Mouse (Mus musculus): ENCODE results near the gene Dock1. TPM values are rescaled to one million over a fixed set of nuclear protein-coding genes. Genes with fewer than 3 reads are reported as not detected.

The Dock1 gene
- polyA plus RNA-seq, 1 experiment from 2014 or later, result 29.3 TPM

GRCm38 (mm10) chr7:134772363-134772762 lies 101.9 kb downstream of the Dock1 start:
- WGBS, result 92% methylated on average over 7 of the region's 7 CpGs
- Histone ChIP-seq H3K9ac (no peak overlapping the region), H3K4me3 (no peak overlapping the region), H3K27me3 (no peaks in the 10 kb centered on the region), H3K4me2 (replicated peaks) (no peak overlapping the region), H3K9me3 (replicated peaks) (no peaks in the 10 kb centered on the region), H3K4me1 (peaks cover 20% of the 10 kb centered on the region), H3K27ac (no peak overlapping the region), H3K36me3 (peaks cover 21% of the 10 kb centered on the region; the same call in 1 of the 2 replicates)
- ATAC-seq (ENCODE audit: low FRiP score), result no peak

GRCm38 (mm10) chr7:134772867-134773590 lies 102.6 kb downstream of the Dock1 start:
- peaks cover 20% of the 10 kb centered on the region for H3K4me1 ChIP-seq
- H3K27me3 ChIP-seq, result no peaks in the 10 kb centered on the region
- H3K27ac ChIP-seq, result no peak overlapping the region
- no peaks in the 10 kb centered on the region for H3K9me3 ChIP-seq (replicated peaks)
- 84% methylated on average over 15 of the region's 15 CpGs for WGBS
- no peak overlapping the region for H3K4me2 ChIP-seq (replicated peaks)
- no peak overlapping the region for H3K4me3 ChIP-seq
- ATAC-seq (ENCODE audit: low FRiP score), result no peak
- H3K9ac ChIP-seq, result no peak overlapping the region
- H3K36me3 ChIP-seq, result peaks cover 15% of the 10 kb centered on the region; the same call in 1 of the 2 replicates

- ATAC-seq (ENCODE audit: low FRiP score), result peak; percentile 32
- peaks cover 14% of the 10 kb centered on the region; the same call in 1 of the 2 replicates for H3K36me3 ChIP-seq
- 87% methylated on average over 6 of the region's 6 CpGs for WGBS
- H3K9me3 ChIP-seq (replicated peaks), result no peaks in the 10 kb centered on the region
- H3K27ac ChIP-seq, result peak overlapping the region; percentile 69; the same call in 1 of the 2 replicates
- H3K27me3 ChIP-seq, result no peaks in the 10 kb centered on the region
- H3K4me2 ChIP-seq (replicated peaks), result no peak overlapping the region
- no peak overlapping the region for H3K9ac ChIP-seq
- H3K4me3 ChIP-seq, result no peak overlapping the region
- peaks cover 20% of the 10 kb centered on the region for H3K4me1 ChIP-seq
Measured at GRCm38 (mm10) chr7:134773761-134774415, 103.4 kb downstream of the Dock1 start.

GRCm38 (mm10) chr7:134774468-134775162 lies 104.2 kb downstream of the Dock1 start:
- no peak overlapping the region for H3K4me3 ChIP-seq
- no peaks in the 10 kb centered on the region for H3K27me3 ChIP-seq
- H3K27ac ChIP-seq, result peak overlapping the region; percentile 69
- peak; percentile 78 for ATAC-seq (ENCODE audit: low FRiP score)
- 0 out of 2 replicates have a peak, but pooled peaks cover 9% of the 10 kb centered on the region for H3K36me3 ChIP-seq
- H3K9me3 ChIP-seq (replicated peaks), result no peaks in the 10 kb centered on the region
- 60% methylated on average over 6 of the region's 6 CpGs for WGBS
- no peak overlapping the region for H3K9ac ChIP-seq
- peak overlapping the region; percentile 1; the same call in 1 of the 2 replicates for H3K4me2 ChIP-seq (replicated peaks)
- peaks cover 20% of the 10 kb centered on the region for H3K4me1 ChIP-seq

- 89% methylated on average over 10 of the region's 10 CpGs for WGBS
- peaks cover 20% of the 10 kb centered on the region for H3K4me1 ChIP-seq
- H3K9me3 ChIP-seq (replicated peaks), result no peaks in the 10 kb centered on the region
- no peaks in the 10 kb centered on the region for H3K27me3 ChIP-seq
- no peak overlapping the region for H3K27ac ChIP-seq
- no peak for ATAC-seq (ENCODE audit: low FRiP score)
- H3K9ac ChIP-seq, result no peak overlapping the region
- no peak overlapping the region for H3K4me2 ChIP-seq (replicated peaks)
- H3K36me3 ChIP-seq, result 0 out of 2 replicates have a peak, but pooled peaks cover 8% of the 10 kb centered on the region
- H3K4me3 ChIP-seq, result no peak overlapping the region
Measured at GRCm38 (mm10) chr7:134775671-134776070, 105.2 kb downstream of the Dock1 start.

- H3K4me2 ChIP-seq (replicated peaks), result no peak overlapping the region
- H3K27me3 ChIP-seq, result no peaks in the 10 kb centered on the region
- H3K9ac ChIP-seq, result no peak overlapping the region
- no peak overlapping the region for H3K27ac ChIP-seq
- ATAC-seq (ENCODE audit: low FRiP score), result no peak
- 89% methylated on average over 6 of the region's 6 CpGs for WGBS
- H3K4me1 ChIP-seq, result peaks cover 20% of the 10 kb centered on the region
- no peaks in the 10 kb centered on the region for H3K9me3 ChIP-seq (replicated peaks)
- 0 out of 2 replicates have a peak, but pooled peaks cover 1% of the 10 kb centered on the region for H3K36me3 ChIP-seq
- H3K4me3 ChIP-seq, result no peak overlapping the region
Measured at GRCm38 (mm10) chr7:134776306-134776705, 105.9 kb downstream of the Dock1 start.

- Histone ChIP-seq H3K4me3 (no peak overlapping the region), H3K27me3 (no peaks in the 10 kb centered on the region), H3K4me2 (replicated peaks) (no peak overlapping the region), H3K36me3 (no peaks in the 10 kb centered on the region), H3K9me3 (replicated peaks) (no peaks in the 10 kb centered on the region), H3K4me1 (peaks cover 7% of the 10 kb centered on the region; the same call in 1 of the 2 replicates), H3K9ac (no peak overlapping the region), H3K27ac (no peak overlapping the region)
- WGBS, result 96% methylated on average over 3 of the region's 3 CpGs
- no peak for ATAC-seq (ENCODE audit: low FRiP score)
Measured at GRCm38 (mm10) chr7:134779761-134780160, 109.3 kb downstream of the Dock1 start.

- Histone ChIP-seq H3K27me3 (no peaks in the 10 kb centered on the region), H3K27ac (no peak overlapping the region), H3K36me3 (no peaks in the 10 kb centered on the region), H3K4me2 (replicated peaks) (no peak overlapping the region), H3K9ac (no peak overlapping the region), H3K9me3 (replicated peaks) (no peaks in the 10 kb centered on the region), H3K4me1 (no peaks in the 10 kb centered on the region), H3K4me3 (no peak overlapping the region)
- ATAC-seq (ENCODE audit: low FRiP score), result no peak
- 85% methylated on average over 4 of the region's 4 CpGs for WGBS
Measured at GRCm38 (mm10) chr7:134787110-134787509, 116.7 kb downstream of the Dock1 start.

GRCm38 (mm10) chr7:134794889-134795288 lies 124.4 kb downstream of the Dock1 start:
- ATAC-seq (ENCODE audit: low FRiP score), result no peak
- no peak overlapping the region for H3K9ac ChIP-seq
- H3K27ac ChIP-seq, result no peak overlapping the region
- H3K4me1 ChIP-seq, result no peaks in the 10 kb centered on the region
- H3K4me3 ChIP-seq, result no peak overlapping the region
- H3K27me3 ChIP-seq, result no peaks in the 10 kb centered on the region
- no peak overlapping the region for H3K4me2 ChIP-seq (replicated peaks)
- WGBS, result 83% methylated on average over 3 of the region's 3 CpGs
- no peaks in the 10 kb centered on the region for H3K9me3 ChIP-seq (replicated peaks)
- H3K36me3 ChIP-seq, result no peaks in the 10 kb centered on the region

GRCm38 (mm10) chr7:134800079-134800478 lies 129.6 kb downstream of the Dock1 start:
- 0 out of 2 replicates have a peak, but pooled peaks cover 4% of the 10 kb centered on the region for H3K36me3 ChIP-seq
- no peak for ATAC-seq (ENCODE audit: low FRiP score)
- 81% methylated on average over 4 of the region's 4 CpGs for WGBS
- no peak overlapping the region for H3K27ac ChIP-seq
- H3K4me2 ChIP-seq (replicated peaks), result no peak overlapping the region
- no peak overlapping the region for H3K4me3 ChIP-seq
- no peak overlapping the region for H3K9ac ChIP-seq
- H3K27me3 ChIP-seq, result no peaks in the 10 kb centered on the region
- H3K4me1 ChIP-seq, result no peaks in the 10 kb centered on the region
- no peaks in the 10 kb centered on the region for H3K9me3 ChIP-seq (replicated peaks)

- no peaks in the 10 kb centered on the region for H3K27me3 ChIP-seq
- H3K9ac ChIP-seq, result no peak overlapping the region
- no peak for ATAC-seq (ENCODE audit: low FRiP score)
- H3K9me3 ChIP-seq (replicated peaks), result no peaks in the 10 kb centered on the region
- 0 out of 2 replicates have a peak, but pooled peaks cover 4% of the 10 kb centered on the region for H3K36me3 ChIP-seq
- H3K27ac ChIP-seq, result no peak overlapping the region
- H3K4me2 ChIP-seq (replicated peaks), result no peak overlapping the region
- no peak overlapping the region for H3K4me3 ChIP-seq
- 81% methylated on average over 4 of the region's 4 CpGs for WGBS
- H3K4me1 ChIP-seq, result no peaks in the 10 kb centered on the region
Measured at GRCm38 (mm10) chr7:134804422-134804821, 134.0 kb downstream of the Dock1 start.

GRCm38 (mm10) chr7:134806799-134807198 lies 136.3 kb downstream of the Dock1 start:
- no peak overlapping the region for H3K27ac ChIP-seq
- no peak overlapping the region for H3K4me3 ChIP-seq
- H3K27me3 ChIP-seq, result no peaks in the 10 kb centered on the region
- H3K4me1 ChIP-seq, result no peaks in the 10 kb centered on the region
- no peak overlapping the region for H3K4me2 ChIP-seq (replicated peaks)
- H3K9me3 ChIP-seq (replicated peaks), result no peaks in the 10 kb centered on the region
- ATAC-seq (ENCODE audit: low FRiP score), result no peak
- no peak overlapping the region for H3K9ac ChIP-seq
- 85% methylated on average over 6 of the region's 6 CpGs for WGBS
- peaks cover 4% of the 10 kb centered on the region; the same call in 1 of the 2 replicates for H3K36me3 ChIP-seq
